Mouse (Mus musculus) midbrain, postnatal 0 days (tissue): Measurements from ENCODE around the gene Ppa2. TPM values are rescaled to one million over a fixed set of nuclear protein-coding genes. Genes with fewer than 3 reads are reported as not detected.

Experiments
- ATAC-seq: fragments of 200-750 bp; cut with Nextera tagmentation; 2 replicates; pipeline ENCODE4 v1.8.0; 2017; ENCODE audit warnings: moderate number of reproducible peaks, mild to moderate bottlenecking, moderate TSS enrichment, moderate library complexity; ENCODE audit not compliant: low FRiP score
- DNase-seq: peaks from one replicate; pipeline ENCODE4 v3.0.0-alpha.2; 2015; ENCODE audit warnings: low spot score
- H3K27ac ChIP-seq: fragments of 300-500 bp; sonication (generic); 2 replicates; pipeline ENCODE4 v1.5.1; 2014; ENCODE audit warnings: low read depth, mild to moderate bottlenecking, low read length, mixed read lengths
- H3K27me3 ChIP-seq: fragments of 300-500 bp; sonication (generic); 2 replicates; pipeline ENCODE4 v1.6.1; 2014; ENCODE audit warnings: low read length, control low read depth, mixed read lengths; ENCODE audit not compliant: insufficient read depth
- H3K36me3 ChIP-seq: fragments of 300-500 bp; sonication (generic); 2 replicates; pipeline ENCODE4 v1.6.1; 2014; ENCODE audit warnings: low read length, control low read depth, mixed read lengths; ENCODE audit not compliant: insufficient read depth
- H3K4me1 ChIP-seq: fragments of 300-500 bp; sonication (generic); 2 replicates; pipeline ENCODE4 v1.6.1; 2014; ENCODE audit warnings: mild to moderate bottlenecking, control low read depth, antibody characterized with exemption, low read length, mixed read lengths; ENCODE audit not compliant: insufficient read depth
- H3K4me2 ChIP-seq: fragments of 300-500 bp; sonication (generic); 2 replicates; pipeline ENCODE4 v1.6.1; 2014; ENCODE audit warnings: low read depth, mild to moderate bottlenecking, low read length, mixed read lengths; ENCODE audit not compliant: poor library complexity, severe bottlenecking
- H3K4me3 ChIP-seq: fragments of 300-500 bp; sonication (generic); 2 replicates; pipeline ENCODE4 v1.5.1; 2014; ENCODE audit warnings: low read depth, mild to moderate bottlenecking, low read length, moderate library complexity
- H3K9ac ChIP-seq: fragments of 300-500 bp; sonication (generic); replicated peaks from 2 replicates; pipeline ENCODE4 v1.6.1; 2014; ENCODE audit warnings: mild to moderate bottlenecking, low read length, moderate library complexity, mixed read lengths; ENCODE audit not compliant: poor library complexity, severe bottlenecking
- H3K9me3 ChIP-seq: fragments of 300-500 bp; sonication (generic); 2 replicates; pipeline ENCODE4 v1.6.1; 2016; ENCODE audit warnings: low read length, control low read depth
- CTCF ChIP-seq: IDR thresholded peaks from 2 replicates; pipeline ENCODE4 v1.5.1; 2016; ENCODE audit warnings: antibody characterized with exemption, mild to moderate bottlenecking
- WGBS: fragments of 180-500 bp; shearing (Covaris S2); extraction: QIAGEN DNeasy Blood & Tissue Kit; methylation state at CpG from one replicate; pipeline ENCODE4 v1.1.7; 2014; 5-methylcytosine and 5-hydroxymethylcytosine counted together
- polyA plus RNA-seq: library from polyadenylated mRNA; unstranded; fragments of >200 nt; fragmentation: Nextera tagmentation; extraction: Ambion mirVana; gene quantifications from 2 replicates; pipeline ENCODE4 v1.2.1, GENCODE M21; 2015
- total RNA-seq: library from RNA; depleted of rRNA; stranded (reverse); fragments of >200 nt; gene quantifications from 2 replicates; pipeline ENCODE4 v1.2.3, GENCODE M21; 2014; rRNA removed

The Ppa2 gene
- total RNA-seq = 33.1 and 55.0 TPM in 2 replicates
- 99.4 and 100 TPM in 2 replicates for polyA plus RNA-seq

GRCm38 (mm10) chr3:133309954-133310808 lies at the start of gene Ppa2:
Gene Ppa2 (plus strand): TSS chr3:133310110.
- peak; percentile 67 for TF ChIP-seq CTCF
- DNase-seq (peak; percentile 91), ATAC-seq (peak; percentile 93)
- under 1% methylated on average over 59 of the region's 95 CpGs for WGBS
- Histone ChIP-seq H3K4me3 (peak within 1 kb of the TSS; percentile 71), H3K4me1 (0 out of 2 replicates have a peak, but pooled peaks cover 3% of the 10 kb centered on the region), H3K9ac (peak within 1 kb of the TSS; percentile 73), H3K27ac (peak within 1 kb of the TSS; percentile 88), H3K27me3 (no peaks in the 10 kb centered on the region), H3K9me3 (no peaks in the 10 kb centered on the region), H3K4me2 (peak within 1 kb of the TSS; percentile 64), H3K36me3 (no peaks in the 10 kb centered on the region)

- H3K4me2 ChIP-seq = no peak overlapping the region
- DNase-seq (peak; percentile 58), ATAC-seq (no peak)
- H3K36me3 ChIP-seq = no peaks in the 10 kb centered on the region
- no peak overlapping the region for H3K4me3 ChIP-seq
- no peaks in the 10 kb centered on the region for H3K9me3 ChIP-seq
- H3K9ac ChIP-seq = no peak overlapping the region
- no peaks in the 10 kb centered on the region for H3K4me1 ChIP-seq
- no peaks in the 10 kb centered on the region for H3K27me3 ChIP-seq
- peak; percentile 64 for TF ChIP-seq CTCF
- WGBS = 20% methylated on average over 3 of the region's 3 CpGs
- H3K27ac ChIP-seq = no peak overlapping the region
These were observed 38.0 kb upstream of the Ppa2 start for GRCm38 (mm10) chr3:133271887-133272286.

- Histone ChIP-seq H3K27me3 (no peaks in the 10 kb centered on the region), H3K36me3 (no peaks in the 10 kb centered on the region), H3K27ac (no peak overlapping the region), H3K9me3 (no peaks in the 10 kb centered on the region), H3K4me3 (no peak overlapping the region), H3K9ac (no peak overlapping the region), H3K4me1 (no peaks in the 10 kb centered on the region), H3K4me2 (no peak overlapping the region)
- ATAC-seq (no peak), DNase-seq (no peak)
- TF ChIP-seq CTCF = no peak
- 89% methylated on average over 5 of the region's 5 CpGs for WGBS
These were observed 25.3 kb upstream of the Ppa2 start for GRCm38 (mm10) chr3:133284587-133284986.

GRCm38 (mm10) chr3:133288795-133289194 lies 21.1 kb upstream of the Ppa2 start:
- WGBS = 97% methylated on average over 2 of the region's 2 CpGs
- Histone ChIP-seq H3K27me3 (no peaks in the 10 kb centered on the region), H3K4me1 (no peaks in the 10 kb centered on the region)

GRCm38 (mm10) chr3:133304328-133304727 lies 5.6 kb upstream of the Ppa2 start:
- H3K9ac ChIP-seq = no peak overlapping the region
- no peak overlapping the region for H3K4me2 ChIP-seq
- no peak overlapping the region for H3K27ac ChIP-seq
- ATAC-seq (no peak), DNase-seq (no peak)
- no peaks in the 10 kb centered on the region for H3K4me1 ChIP-seq
- TF ChIP-seq CTCF = no peak
- WGBS = 90% methylated on average over 3 of the region's 3 CpGs
- no peak overlapping the region for H3K4me3 ChIP-seq
- H3K9me3 ChIP-seq = no peaks in the 10 kb centered on the region
- H3K36me3 ChIP-seq = no peaks in the 10 kb centered on the region
- no peaks in the 10 kb centered on the region for H3K27me3 ChIP-seq

More at GRCm38 (mm10) chr3:133288795-133289194, 21.1 kb upstream of the Ppa2 start:
- DNase-seq (no peak), ATAC-seq (no peak)
- no peak overlapping the region for H3K9ac ChIP-seq
- TF ChIP-seq CTCF = no peak
- H3K4me3 ChIP-seq = no peak overlapping the region
- H3K9me3 ChIP-seq = no peaks in the 10 kb centered on the region
- no peaks in the 10 kb centered on the region for H3K36me3 ChIP-seq
- no peak overlapping the region for H3K4me2 ChIP-seq
- no peak overlapping the region for H3K27ac ChIP-seq

GRCm38 (mm10) chr3:133308361-133308760 lies 1.5 kb upstream of the Ppa2 start:
- Histone ChIP-seq H3K27me3 (no peaks in the 10 kb centered on the region), H3K36me3 (no peaks in the 10 kb centered on the region), H3K9ac (no peak overlapping the region), H3K4me1 (0 out of 2 replicates have a peak, but pooled peaks cover 3% of the 10 kb centered on the region), H3K4me2 (no peak overlapping the region), H3K9me3 (no peaks in the 10 kb centered on the region), H3K27ac (no peak overlapping the region), H3K4me3 (no peak overlapping the region)
- no peak for TF ChIP-seq CTCF
- ATAC-seq = no peak
- 97% methylated on average over 3 of the region's 3 CpGs for WGBS
- DNase-seq = no peak
